ENCODE assay signal across 26 mouse cellular contexts in the genomic region with DNA sequence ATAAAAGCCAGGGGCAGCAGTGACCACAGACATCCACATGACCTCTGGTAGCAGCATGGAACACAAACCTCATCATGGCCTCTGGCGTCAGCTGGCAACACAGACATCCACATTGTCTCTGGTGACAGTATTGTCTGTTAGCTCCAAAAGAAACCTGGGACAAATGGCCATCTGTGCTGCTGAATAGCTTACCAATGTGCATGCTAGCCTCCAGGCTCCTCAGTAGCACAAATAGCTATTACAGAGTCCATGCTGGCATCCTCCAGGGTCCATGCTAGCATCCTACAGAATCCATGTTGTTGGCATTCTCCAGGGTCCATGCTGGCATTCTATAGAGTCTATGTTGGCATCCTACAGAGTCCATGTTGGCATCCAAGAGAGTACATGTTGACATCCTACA.
"Had no signal": no experiment of that assay in that cellular context is flagged by ENCODE, and none has a peak within 500 bp of the region (broad histone marks: within the 10 kb centered on the region; RNA-seq: fewer than 3 reads in every experiment).

No protein-coding gene starts in this region.

- DNase-seq: kidney, adult 9 months; kidney, postnatal 14 days; layer of hippocampus, adult 9-11 months; layer of hippocampus, postnatal 36 days; liver; lung, adult 18-20 months; lung, postnatal 10 days; lung, postnatal 36 days; retina, postnatal 1 day; right cerebral cortex, postnatal 25 days; spleen, adult 18-20 months; thymus, adult 18-20 months; thymus, postnatal 4 days had no signal

- H3K4me3 ChIP-seq: layer of hippocampus, adult 2 months; left cerebral cortex, adult 2 months; limb, embryonic 10.5 days; limb, embryonic 13.5 days; liver, embryonic 12.5 days; liver, embryonic 15.5 days; lung, embryonic 15.5 days; megakaryocyte, embryonic 14.5 days; midbrain, embryonic 10.5 days; midbrain, embryonic 13.5 days; myocyte; neural tube, embryonic 13.5 days had no signal

- H3K4me1 ChIP-seq: limb, embryonic 10.5 days; limb, embryonic 13.5 days; liver, embryonic 12.5 days; liver, embryonic 15.5 days; lung, embryonic 15.5 days; midbrain, embryonic 13.5 days; neural tube, embryonic 13.5 days had no signal

- H3K27ac ChIP-seq: layer of hippocampus, adult 2 months; left cerebral cortex, adult 2 months; limb, embryonic 10.5 days; limb, embryonic 13.5 days; liver, embryonic 12.5 days; liver, embryonic 15.5 days; lung, embryonic 15.5 days; midbrain, embryonic 10.5 days; midbrain, embryonic 13.5 days; neural tube, embryonic 13.5 days had no signal

- H3K36me3 ChIP-seq: limb, embryonic 10.5 days; limb, embryonic 13.5 days; liver, embryonic 12.5 days; liver, embryonic 15.5 days; lung, embryonic 15.5 days; midbrain, embryonic 10.5 days; midbrain, embryonic 13.5 days; neural tube, embryonic 13.5 days had no signal

- ATAC-seq: liver, embryonic 12.5 days; midbrain, embryonic 13.5 days; midbrain, embryonic 16.5 days had no signal

- H3K4me2 ChIP-seq: limb, embryonic 13.5 days; liver, embryonic 12.5 days; liver, embryonic 15.5 days; lung, embryonic 15.5 days; midbrain, embryonic 13.5 days; neural tube, embryonic 13.5 days had no signal

- H3K27me3 ChIP-seq: limb, embryonic 13.5 days; liver, embryonic 12.5 days; liver, embryonic 15.5 days; lung, embryonic 15.5 days; midbrain, embryonic 13.5 days; neural tube, embryonic 13.5 days had no signal

- H3K9ac ChIP-seq: limb, embryonic 13.5 days; liver, embryonic 12.5 days; liver, embryonic 15.5 days; lung, embryonic 15.5 days; midbrain, embryonic 13.5 days; neural tube, embryonic 13.5 days had no signal

- H3K9me3 ChIP-seq: limb, embryonic 10.5 days; limb, embryonic 13.5 days; liver, embryonic 12.5 days; liver, embryonic 15.5 days; lung, embryonic 15.5 days; megakaryocyte, embryonic 14.5 days; midbrain, embryonic 10.5 days; midbrain, embryonic 13.5 days; neural tube, embryonic 13.5 days had no signal
